1 mouse cellular context compared by ENCODE assay signal in the genomic region with DNA sequence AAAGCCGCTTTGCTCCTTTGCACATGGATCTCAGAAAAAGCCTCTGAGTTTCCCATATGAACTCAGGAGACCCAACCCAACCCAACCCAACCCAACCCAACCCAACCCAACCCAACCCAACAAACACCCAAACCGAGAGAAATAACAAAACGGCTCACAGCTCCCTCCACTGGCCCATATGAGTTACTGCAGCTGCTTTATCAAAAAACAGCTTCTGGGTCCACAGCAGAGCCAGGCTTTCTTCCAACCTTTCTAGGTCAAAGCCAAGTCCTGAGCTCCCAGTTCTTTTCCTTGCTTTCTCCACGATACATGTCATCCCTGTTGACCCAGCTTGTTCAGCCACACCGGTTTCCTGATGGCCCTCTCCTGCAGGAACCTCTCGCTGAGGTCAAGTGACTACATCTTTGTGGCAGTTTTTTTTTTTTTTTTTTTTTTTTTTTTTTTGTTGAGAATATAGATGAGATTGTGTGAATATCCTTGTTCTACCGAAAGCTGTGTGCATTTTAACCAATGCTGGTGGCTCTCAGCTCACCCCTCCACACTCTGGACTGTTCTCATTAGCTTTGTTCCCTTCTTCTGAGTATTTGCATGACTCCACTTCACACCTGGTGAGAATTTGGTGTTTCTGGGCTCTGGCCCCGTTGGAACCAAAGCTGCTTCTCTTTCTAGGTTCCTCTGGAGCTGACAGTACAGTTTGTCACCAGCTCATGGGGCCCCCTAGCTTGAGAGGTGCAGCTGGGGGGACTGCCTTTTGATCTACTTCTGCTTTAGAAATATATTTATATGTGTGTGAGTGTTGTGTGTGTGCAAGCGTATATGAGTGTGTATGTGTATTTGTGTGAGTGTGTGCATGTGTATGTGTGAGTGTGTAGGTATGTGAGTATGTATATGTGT.
A peak's percentile ranks its signal among the peaks of the same experiment; 100 is the strongest.
TF ChIP-seq lines count a peak whose summit lies in the region.

No protein-coding gene starts in this region.

TF ChIP-seq in CH12.LX, 34 proteins besides CTCF, POLR2A, EP300 and RAD21:
- TF ChIP-seq TCF12 (IDR thresholded peaks at IDR 0.05; ENCODE audit: low read depth, low read length) (no peak), MAX (IDR thresholded peaks at IDR 0.05; ENCODE audit: low read length) (no peak), SMC3 (IDR thresholded peaks at IDR 0.05; ENCODE audit: low read depth, low read length) (peak; percentile 27; the same call in 1 of the 2 replicates), ZNF384 (IDR thresholded peaks at IDR 0.05; ENCODE audit: low read depth, low read length) (peak; percentile 77), IRF4 (IDR thresholded peaks at IDR 0.05; ENCODE audit: low read depth, low read length) (no peak), USF1 (IDR thresholded peaks at IDR 0.05; ENCODE audit: low read depth, low read length) (no peak), NELFE (IDR thresholded peaks at IDR 0.05; ENCODE audit: low read depth, low read length) (no peak)
